Mouse (Mus musculus): ENCODE results near the gene Fmn2.
A peak's percentile ranks its signal among the peaks of the same experiment; 100 is the strongest.

The Fmn2 gene

DNA sequence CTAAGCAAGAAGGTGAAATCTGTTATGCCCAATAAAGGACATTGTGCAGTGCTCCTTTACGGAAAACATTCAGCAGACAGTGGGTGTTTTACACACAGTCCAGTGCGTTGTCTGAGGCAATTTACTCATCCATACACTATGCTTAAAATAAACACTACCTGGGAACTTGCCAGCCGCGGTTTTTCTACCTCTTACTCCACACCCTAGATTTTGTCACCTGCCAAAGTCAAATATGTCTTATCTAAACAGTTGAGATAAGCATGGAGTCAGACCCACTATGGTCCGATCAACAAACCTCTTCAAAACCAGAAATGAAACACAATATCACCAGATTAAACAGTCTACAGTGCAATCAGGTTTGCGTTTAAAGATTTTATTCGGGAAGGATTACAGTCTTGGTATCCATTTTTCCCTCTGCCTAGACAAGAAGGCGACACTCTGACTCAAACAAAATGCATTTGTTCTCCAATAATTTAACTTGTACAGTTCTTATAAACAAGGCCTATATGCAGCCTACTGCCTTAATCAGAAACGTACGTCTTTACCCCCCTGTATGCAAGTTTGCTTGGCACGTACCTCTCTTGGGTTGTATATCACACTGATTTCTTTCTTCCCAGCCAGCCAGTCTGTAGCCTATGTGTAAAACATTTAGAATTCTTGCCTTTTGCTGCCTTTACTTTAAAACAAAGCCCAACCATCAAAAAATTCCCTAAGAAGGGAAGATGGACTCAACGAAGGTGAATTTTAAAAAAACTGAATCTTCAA, 158.0 kb downstream of the Fmn2 start:
- no peak for DNase-seq (ENCODE audit: low spot score in 2 of 2)

GRCm38 (mm10) chr1:174665116-174665515, 163.5 kb downstream of the Fmn2 start:
- DNase-seq (ENCODE audit: low spot score in 2 of 2), result no peak

GRCm38 (mm10) chr1:174669132-174669531, 167.5 kb downstream of the Fmn2 start:
- DNase-seq (ENCODE audit: low spot score in 2 of 2), result no peak

DNA sequence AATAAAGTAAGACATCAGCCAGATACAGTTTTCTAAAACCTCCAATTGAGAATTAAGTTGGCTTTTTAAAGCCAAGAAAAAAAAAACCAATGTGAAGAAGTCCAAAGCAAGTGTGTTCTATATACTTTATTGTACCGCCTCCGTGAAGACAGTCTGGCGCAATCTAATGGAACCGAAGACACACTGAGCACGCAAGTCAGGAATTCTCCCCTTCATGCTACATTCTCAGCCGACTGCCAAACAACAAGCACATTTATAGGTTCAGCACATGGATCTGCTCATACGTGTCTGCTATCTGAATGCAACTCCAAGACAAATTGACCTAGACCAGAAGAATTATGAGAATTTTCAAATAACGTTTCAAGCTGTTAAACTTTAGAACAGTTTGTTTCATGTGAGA, 169.2 kb downstream of the Fmn2 start:
- DNase-seq (ENCODE audit: low spot score in 2 of 2), result no peak

DNA sequence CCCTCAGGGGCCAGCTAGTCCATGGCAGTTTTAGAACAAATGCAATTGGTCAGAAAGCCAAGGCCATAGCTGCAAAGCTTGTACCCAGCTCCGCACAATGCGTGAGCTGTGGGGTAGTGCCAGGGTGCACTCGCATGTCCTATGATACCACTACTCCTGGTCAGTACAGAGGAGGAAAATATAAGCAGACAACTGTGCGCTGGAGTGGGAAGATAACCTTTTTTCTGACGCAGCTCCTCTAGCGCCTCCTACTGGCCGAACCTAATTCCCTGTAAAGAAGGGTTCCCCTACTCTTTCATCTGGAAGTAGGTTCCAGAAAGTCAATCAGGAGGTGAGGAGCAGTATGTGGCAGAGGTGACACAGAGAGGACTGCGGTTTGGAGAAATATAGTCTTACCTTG, 173.0 kb downstream of the Fmn2 start:
- no peak for DNase-seq (ENCODE audit: low spot score in 2 of 2)

DNA sequence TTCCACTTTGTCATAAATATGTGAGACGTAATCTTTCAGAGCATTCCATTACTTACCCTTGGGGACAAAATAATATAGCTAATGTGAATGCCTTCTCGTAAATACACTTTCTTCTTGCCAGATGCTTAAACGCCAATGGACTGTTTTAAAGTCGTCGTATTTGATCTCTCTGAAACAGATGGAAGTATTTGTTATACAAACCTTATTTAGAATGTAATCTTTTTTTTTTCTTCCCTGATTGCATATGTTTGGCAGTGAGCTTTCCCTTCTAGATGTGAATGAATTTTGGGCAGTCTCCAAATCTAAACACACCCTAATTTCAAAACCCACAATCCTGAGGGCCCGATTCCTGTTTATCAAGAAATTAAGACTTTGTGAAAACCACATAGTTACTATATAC, 173.7 kb downstream of the Fmn2 start:
- no peak for DNase-seq (ENCODE audit: low spot score in 2 of 2)

- DNase-seq (ENCODE audit: low spot score in 2 of 2), result no peak
Observed at GRCm38 (mm10) chr1:174676187-174676586, 174.6 kb downstream of the Fmn2 start.

- no peak for DNase-seq (ENCODE audit: low spot score in 2 of 2)
Observed at GRCm38 (mm10) chr1:174677211-174677610, 175.6 kb downstream of the Fmn2 start.

DNA sequence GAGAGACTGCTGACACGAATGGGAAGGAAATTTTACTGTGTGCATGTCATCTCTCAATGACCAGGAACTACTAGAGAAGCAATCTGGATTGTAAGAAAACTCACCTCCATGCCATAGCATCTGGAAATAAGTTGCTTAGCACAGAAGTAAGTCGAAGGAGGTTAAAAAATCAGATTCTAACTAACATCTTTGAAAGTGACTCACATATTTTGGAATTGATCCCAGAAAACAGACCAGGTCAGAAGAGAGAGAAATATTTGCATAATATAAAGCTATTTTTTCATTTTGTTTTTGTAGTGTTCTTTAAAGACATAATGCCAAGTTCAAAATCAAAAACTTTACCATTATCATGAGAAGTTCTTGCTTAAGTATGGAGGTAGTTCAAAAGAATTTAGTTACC, 187.7 kb downstream of the Fmn2 start:
- no peak for DNase-seq (ENCODE audit: low spot score in 2 of 2)

- DNase-seq (ENCODE audit: low spot score in 2 of 2), result no peak
Observed at GRCm38 (mm10) chr1:174700871-174701270, 199.2 kb downstream of the Fmn2 start.

DNA sequence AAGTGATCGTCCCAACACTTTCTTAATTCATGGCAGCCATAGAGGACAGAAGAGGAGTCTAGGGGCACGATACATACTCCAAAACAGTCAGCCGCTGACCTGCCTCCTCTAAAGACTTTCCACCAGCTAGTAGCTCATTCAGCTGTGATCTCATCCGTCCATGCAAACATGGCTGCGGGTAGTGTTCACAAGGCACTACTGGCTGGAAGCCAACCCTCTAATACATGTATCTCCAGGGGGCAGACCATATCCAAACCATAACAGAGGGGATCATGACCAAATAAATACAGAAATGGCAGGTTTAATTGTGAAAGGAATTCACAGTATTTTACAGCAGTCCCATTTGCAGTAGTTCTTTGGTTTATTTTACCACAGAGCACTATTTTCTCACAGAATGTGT, 200.2 kb downstream of the Fmn2 start:
- no peak for DNase-seq (ENCODE audit: low spot score in 2 of 2)

- DNase-seq (ENCODE audit: low spot score in 2 of 2), result no peak
Observed at GRCm38 (mm10) chr1:174703909-174704308, 202.3 kb downstream of the Fmn2 start.

- no peak for DNase-seq (ENCODE audit: low spot score in 2 of 2)
Observed at GRCm38 (mm10) chr1:174719729-174720458, 218.3 kb downstream of the Fmn2 start.

DNA sequence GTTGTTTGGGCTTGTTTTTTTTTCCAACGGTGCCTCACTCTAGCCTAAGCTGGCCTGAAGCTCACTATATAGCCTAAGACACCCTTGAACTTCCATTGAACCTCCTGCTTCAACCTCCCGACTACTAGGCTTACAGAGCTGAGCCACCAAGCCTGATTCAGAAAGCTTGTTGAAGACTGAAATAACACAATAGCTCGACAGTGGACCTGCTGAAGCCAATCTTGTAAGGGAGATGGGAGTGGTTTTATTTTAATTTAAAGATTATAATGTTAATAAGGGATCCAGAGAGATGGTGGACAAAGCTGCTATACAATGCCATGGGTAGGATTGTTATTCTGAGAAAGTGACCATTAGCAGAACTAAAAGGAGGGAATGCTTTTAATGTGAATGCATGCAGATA, 227.1 kb downstream of the Fmn2 start:
- DNase-seq (ENCODE audit: low spot score in 2 of 2), result no peak

- no peak for DNase-seq (ENCODE audit: low spot score in 2 of 2)
Observed at GRCm38 (mm10) chr1:174732715-174733114, 231.1 kb downstream of the Fmn2 start.

- no peak for DNase-seq (ENCODE audit: low spot score in 2 of 2)
Observed at GRCm38 (mm10) chr1:174738958-174739357, 237.3 kb downstream of the Fmn2 start.

GRCm38 (mm10) chr1:174742667-174743066, 241.0 kb downstream of the Fmn2 start:
- DNase-seq (ENCODE audit: low spot score in 2 of 2), result no peak

DNA sequence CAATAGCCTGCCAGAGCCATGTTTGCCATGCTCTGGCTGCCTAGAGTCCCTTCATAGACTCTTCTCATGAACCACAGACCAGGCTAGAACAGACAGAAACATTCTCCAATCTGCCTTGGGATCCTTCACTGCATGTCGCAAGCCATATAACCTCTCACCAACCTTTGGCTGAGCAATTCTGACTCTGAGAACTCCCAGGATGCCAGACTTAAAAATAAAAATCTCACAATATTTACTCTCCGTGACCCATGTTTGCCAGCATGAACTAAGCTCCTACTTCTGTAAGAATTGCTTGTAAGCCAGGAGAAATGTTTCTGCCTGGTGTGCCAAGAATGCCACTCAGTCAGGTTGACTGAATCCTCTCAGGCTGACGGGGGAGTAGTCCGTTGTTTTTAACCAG, 246.9 kb downstream of the Fmn2 start:
- peak in 1 of 2 experiments; percentile 10 for DNase-seq (ENCODE audit: low spot score in 2 of 2)

GRCm38 (mm10) chr1:174750893-174751461, 249.4 kb downstream of the Fmn2 start:
- DNase-seq (ENCODE audit: low spot score in 2 of 2), result no peak

DNA sequence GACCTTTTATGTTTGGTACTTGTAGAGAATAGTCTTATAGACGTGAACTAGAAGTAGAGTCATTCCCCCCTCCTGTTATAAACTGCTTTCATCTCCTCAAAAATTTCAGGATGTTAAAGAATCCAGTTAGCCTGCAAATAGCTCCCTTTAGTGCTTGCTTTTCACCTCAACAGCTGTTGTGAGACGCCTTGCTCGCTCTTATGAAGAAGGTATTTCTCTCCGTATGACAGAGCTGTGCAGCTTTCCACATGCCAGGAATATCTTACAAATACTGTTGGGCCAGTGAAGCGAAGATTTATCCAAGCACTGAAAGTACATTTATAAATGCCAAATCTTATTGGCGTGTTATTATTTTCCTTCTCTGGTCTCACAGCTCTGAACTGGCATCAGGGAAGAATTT, 257.7 kb downstream of the Fmn2 start:
- no peak for DNase-seq (ENCODE audit: low spot score in 2 of 2)

GRCm38 (mm10) chr1:174765757-174766156, 264.1 kb downstream of the Fmn2 start:
- DNase-seq (ENCODE audit: low spot score in 2 of 2), result no peak

GRCm38 (mm10) chr1:174766852-174767251, 265.2 kb downstream of the Fmn2 start:
- DNase-seq (ENCODE audit: low spot score in 2 of 2), result no peak

DNA sequence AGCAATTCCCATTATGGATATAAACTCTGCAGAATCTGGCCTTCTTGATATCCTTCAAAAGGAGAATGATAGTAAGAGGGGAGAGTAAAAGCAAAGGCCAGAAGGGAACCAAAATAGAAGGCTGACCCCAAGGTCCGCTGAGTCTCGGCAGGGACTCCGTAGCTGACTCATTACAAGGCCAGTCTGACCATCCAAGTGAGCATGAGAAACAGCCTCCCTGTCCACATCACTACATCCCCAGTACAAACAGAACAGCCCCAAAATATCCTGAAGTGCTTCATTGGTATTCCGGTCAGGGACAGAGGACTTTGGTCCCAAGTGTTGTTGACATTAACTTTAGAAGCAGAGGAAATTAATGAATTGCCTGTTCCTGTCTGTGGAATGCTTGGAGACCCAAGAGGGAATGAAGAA, 270.3 kb downstream of the Fmn2 start:
- DNase-seq (ENCODE audit: low spot score in 2 of 2), result no peak

Measured in urinary bladder, postnatal 36 days (tissue).